Mouse (Mus musculus) myocyte (in vitro differentiated cells): Measurements from ENCODE around the gene Rapgef3. TPM values are rescaled to one million over a fixed set of nuclear protein-coding genes. Genes with fewer than 3 reads are reported as not detected.

Experiments
- H3K27me3 ChIP-seq: one replicate; pipeline ENCODE4 v1.6.1; 2011; ENCODE audit not compliant: control insufficient read depth, insufficient read depth, insufficient read length
- H3K36me3 ChIP-seq: one replicate; pipeline ENCODE4 v1.6.1; 2011; ENCODE audit not compliant: control insufficient read depth, insufficient read depth
- H3K4me2 ChIP-seq: one replicate; pipeline ENCODE4 v1.6.1; 2011; ENCODE audit warnings: low read depth, control low read depth
- H3K4me3 ChIP-seq: one replicate; pipeline ENCODE4 v1.5.1; 2011; ENCODE audit warnings: mild to moderate bottlenecking, control low read depth, moderate library complexity
- H3K79me2 ChIP-seq: one replicate; pipeline ENCODE4 v1.6.1; 2011; ENCODE audit not compliant: control insufficient read depth, insufficient read depth
- H3ac ChIP-seq: one replicate; pipeline ENCODE4 v1.6.1; 2011; ENCODE audit not compliant: control insufficient read depth, insufficient read length
- CEBPB ChIP-seq: IDR thresholded peaks from 2 replicates; pipeline ENCODE4 v1.6.1; 2011; ENCODE audit warnings: mild to moderate bottlenecking, moderate library complexity; ENCODE audit not compliant: poor library complexity, insufficient read depth, severe bottlenecking
- E2F4 ChIP-seq: IDR thresholded peaks from one replicate; pipeline ENCODE4 v1.6.1; 2011; ENCODE audit warnings: mild to moderate bottlenecking, control low read depth, moderate library complexity; ENCODE audit not compliant: insufficient read depth
- MAX ChIP-seq: IDR thresholded peaks from one replicate; pipeline ENCODE4 v1.6.1; 2011; ENCODE audit warnings: low read depth, mild to moderate bottlenecking, control low read depth
- MYOD1 ChIP-seq, 3 experiments: IDR thresholded peaks; one replicate each; pipeline ENCODE4 v1.6.1; 2011; ENCODE audit warnings: control low read depth in 2 of 3, low read depth in 2 of 3, mild to moderate bottlenecking in 2 of 3, moderate library complexity in 1 of 3; ENCODE audit not compliant: insufficient read length in 2 of 3, control insufficient read depth in 1 of 3
- MYOG ChIP-seq, 3 experiments: IDR thresholded peaks; one replicate each; pipeline ENCODE4 v1.6.1; 2011; ENCODE audit warnings: control low read depth in 2 of 3, low read depth in 2 of 3, mild to moderate bottlenecking in 2 of 3; ENCODE audit not compliant: insufficient read length in 2 of 3, control insufficient read depth in 1 of 3, insufficient read depth in 1 of 3
- POLR2A ChIP-seq: IDR thresholded peaks from one replicate; pipeline ENCODE4 v1.6.1; 2011; ENCODE audit warnings: low read depth, mild to moderate bottlenecking, control low read depth, moderate library complexity; ENCODE audit not compliant: insufficient read length
- POLR2AphosphoS2 ChIP-seq: IDR thresholded peaks from one replicate; pipeline ENCODE4 v1.6.1; 2011; ENCODE audit warnings: low read depth, control low read depth; ENCODE audit not compliant: insufficient read length
- REST ChIP-seq: IDR thresholded peaks from one replicate; pipeline ENCODE4 v1.6.1; 2011; ENCODE audit warnings: mild to moderate bottlenecking, control low read depth, moderate library complexity; ENCODE audit not compliant: insufficient read depth, insufficient read length
- SRF ChIP-seq: IDR thresholded peaks from one replicate; pipeline ENCODE4 v1.6.1; 2011; ENCODE audit warnings: low read depth; ENCODE audit not compliant: control insufficient read depth, insufficient read length
- TCF12 ChIP-seq: IDR thresholded peaks from one replicate; pipeline ENCODE4 v1.6.1; 2011; ENCODE audit warnings: mild to moderate bottlenecking, control low read depth; ENCODE audit not compliant: poor library complexity, insufficient read depth, severe bottlenecking
- TCF3 ChIP-seq: IDR thresholded peaks from one replicate; pipeline ENCODE4 v1.6.1; 2011; ENCODE audit warnings: low read depth, control low read depth; ENCODE audit not compliant: insufficient read length
- USF1 ChIP-seq: IDR thresholded peaks from one replicate; pipeline ENCODE4 v1.6.1; 2011; ENCODE audit warnings: low read depth, mild to moderate bottlenecking, control low read depth, moderate library complexity
- polyA plus RNA-seq: library from polyadenylated mRNA; unstranded; fragments of >200 nt; fragmentation: generic; extraction: Trizol; gene quantifications from one replicate; pipeline ENCODE4 v1.2.1, GENCODE M21; 2012; ENCODE audit warnings: missing spikeins

Rapgef3 gene
- polyA plus RNA-seq, 1 experiment, result 1.2 TPM

- Histone ChIP-seq H3K4me3 (no peak overlapping the region), H3K36me3 (peaks cover 37% of the 10 kb centered on the region), H3K27me3 (no peaks in the 10 kb centered on the region), H3K79me2 (no peaks in the 10 kb centered on the region), H3K4me2 (no peak overlapping the region), H3ac (no peak overlapping the region)
- TF ChIP-seq POLR2AphosphoS2 (no peak), MYOD1 (IDR thresholded peaks at IDR 0.05; ENCODE audit: control insufficient read depth in 1 of 3, insufficient read length in 2 of 3, low read depth in 2 of 3) (no peak), POLR2A (no peak), REST (no peak)
Measured at GRCm38 (mm10) chr15:97800853-97801252, 33.1 kb upstream of the Rapgef3 start.

DNA sequence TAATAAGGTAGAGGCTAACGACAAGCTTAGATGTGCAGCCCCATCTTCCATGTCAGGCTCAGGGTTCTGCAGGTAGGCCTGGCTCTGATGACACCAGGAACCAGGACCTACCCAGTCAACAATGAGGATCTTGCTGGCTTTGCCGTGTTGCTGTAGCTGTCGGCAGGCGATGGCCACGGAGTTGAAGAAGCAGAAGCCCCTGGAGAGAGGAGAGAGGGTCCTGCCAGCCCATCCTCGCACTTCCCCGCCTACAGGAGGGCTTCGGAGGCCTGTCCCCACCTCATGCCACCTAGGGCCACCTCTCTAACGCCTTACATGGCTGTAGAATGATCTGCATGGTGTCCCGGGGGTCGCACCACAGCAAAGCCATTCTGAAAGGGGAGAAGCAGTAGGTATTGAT is 31.7 kb upstream of the Rapgef3 start:
- no peak overlapping the region for H3K4me2 ChIP-seq
- H3K36me3 ChIP-seq, result peaks cover 37% of the 10 kb centered on the region
- TF ChIP-seq MAX, result no peak
- no peak for TF ChIP-seq TCF3
- no peak for TF ChIP-seq MYOD1 (IDR thresholded peaks at IDR 0.05; ENCODE audit: control insufficient read depth in 1 of 3, insufficient read length in 2 of 3, low read depth in 2 of 3)
- no peak for TF ChIP-seq REST
- no peak for TF ChIP-seq CEBPB
- TF ChIP-seq POLR2AphosphoS2, result no peak
- no peak for TF ChIP-seq E2F4
- H3K4me3 ChIP-seq, result no peak overlapping the region
- no peaks in the 10 kb centered on the region for H3K27me3 ChIP-seq
- no peak overlapping the region for H3ac ChIP-seq
- H3K79me2 ChIP-seq, result no peaks in the 10 kb centered on the region

DNA sequence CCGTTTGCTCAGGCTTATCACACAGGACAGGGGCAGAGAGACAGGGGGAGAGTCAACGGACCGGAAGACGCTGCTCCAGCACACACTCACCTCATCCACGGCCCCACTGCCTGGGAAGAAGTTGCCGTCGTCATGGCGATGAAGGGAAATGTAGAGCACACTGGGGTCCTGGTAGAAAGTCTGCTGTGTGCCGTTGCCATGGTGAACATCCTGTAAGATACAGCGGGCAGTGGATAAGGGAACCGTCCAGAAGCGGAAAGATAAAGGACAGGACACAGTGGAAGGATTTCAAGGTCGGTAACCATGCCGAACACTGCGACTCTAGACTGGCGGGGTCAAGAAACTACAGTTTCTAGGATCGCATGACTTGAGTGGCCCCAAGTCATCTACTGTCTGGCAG is 30.4 kb upstream of the Rapgef3 start:
- TF ChIP-seq TCF3 (no peak), POLR2AphosphoS2 (no peak), SRF (no peak), MAX (no peak), TCF12 (no peak), REST (no peak), USF1 (no peak)
- Histone ChIP-seq H3K27me3 (no peaks in the 10 kb centered on the region), H3K79me2 (no peaks in the 10 kb centered on the region), H3K4me2 (no peak overlapping the region), H3K4me3 (no peak overlapping the region), H3ac (no peak overlapping the region), H3K36me3 (peaks cover 35% of the 10 kb centered on the region)

DNA sequence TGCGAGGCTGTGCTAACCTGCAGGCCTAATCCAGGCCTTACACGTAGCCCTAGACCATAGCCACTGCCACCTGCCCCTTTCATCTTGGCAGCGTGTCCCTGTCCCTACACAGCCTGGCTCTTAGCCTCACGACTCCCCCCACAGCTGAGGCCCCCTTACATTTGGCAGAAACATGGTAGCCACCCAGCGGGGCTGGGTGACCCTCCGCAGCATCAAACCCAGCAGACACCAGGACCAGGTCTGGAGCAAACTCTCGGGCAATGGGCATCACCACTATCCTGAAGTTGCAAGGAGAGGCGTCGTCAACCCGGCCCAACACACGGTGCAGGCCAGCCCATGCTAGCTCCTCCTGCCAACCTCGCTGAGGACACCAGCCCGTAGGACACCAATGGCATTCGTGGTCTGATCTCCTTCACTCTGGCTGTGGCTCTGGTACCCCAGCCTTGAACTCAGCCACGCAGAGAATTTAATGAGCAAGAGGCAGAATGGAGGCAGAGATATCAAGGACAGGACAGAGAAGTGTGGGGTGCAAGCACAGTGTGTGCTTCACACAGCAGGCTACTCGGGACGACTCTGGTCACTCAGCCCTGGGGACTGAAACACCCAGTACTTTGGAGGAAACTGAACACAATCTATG is 29.0 kb upstream of the Rapgef3 start:
- Histone ChIP-seq H3K36me3 (peaks cover 48% of the 10 kb centered on the region), H3K4me2 (no peak overlapping the region), H3K4me3 (no peak overlapping the region), H3ac (no peak overlapping the region), H3K27me3 (no peaks in the 10 kb centered on the region), H3K79me2 (no peaks in the 10 kb centered on the region)
- no peak for TF ChIP-seq TCF3
- TF ChIP-seq SRF, result no peak
- TF ChIP-seq MYOG (IDR thresholded peaks at IDR 0.05; ENCODE audit: control insufficient read depth in 1 of 3, insufficient read depth in 1 of 3, insufficient read length in 2 of 3, low read depth in 2 of 3), result no peak
- TF ChIP-seq E2F4, result no peak
- TF ChIP-seq CEBPB, result no peak
- no peak for TF ChIP-seq MYOD1 (IDR thresholded peaks at IDR 0.05; ENCODE audit: control insufficient read depth in 1 of 3, insufficient read length in 2 of 3, low read depth in 2 of 3)

- Histone ChIP-seq H3K27me3 (no peaks in the 10 kb centered on the region), H3K79me2 (no peaks in the 10 kb centered on the region), H3ac (no peak overlapping the region), H3K4me2 (no peak overlapping the region), H3K36me3 (peaks cover 48% of the 10 kb centered on the region), H3K4me3 (no peak overlapping the region)
- TF ChIP-seq TCF3 (no peak), CEBPB (no peak), MAX (no peak), USF1 (no peak), MYOD1 (IDR thresholded peaks at IDR 0.05; ENCODE audit: control insufficient read depth in 1 of 3, insufficient read length in 2 of 3, low read depth in 2 of 3) (no peak), POLR2A (no peak), MYOG (IDR thresholded peaks at IDR 0.05; ENCODE audit: control insufficient read depth in 1 of 3, insufficient read depth in 1 of 3, insufficient read length in 2 of 3, low read depth in 2 of 3) (no peak), E2F4 (no peak), REST (no peak), SRF (no peak), TCF12 (no peak), POLR2AphosphoS2 (no peak)
Measured at GRCm38 (mm10) chr15:97795559-97796235, 27.9 kb upstream of the Rapgef3 start.
